Mouse (Mus musculus) megakaryocyte, adult 5-6 weeks (primary cell): ENCODE data around the gene Dnah6. TPM values are rescaled to one million over a fixed set of nuclear protein-coding genes. Genes with fewer than 3 reads are reported as not detected.

Experiments
- ATAC-seq: 2 replicates; pipeline ENCODE4 v1.8.0; 2016; ENCODE audit warnings: mild to moderate bottlenecking, inconsistent platforms; ENCODE audit not compliant: poor library complexity, severe bottlenecking
- total RNA-seq, 2 experiments: library from RNA; stranded (forward) in 1 of 2; stranded (reverse) in 1 of 2; fragments of 153-499, 151-499 nt in 1 of 2; fragments of 221-1000, 200-1000 nt in 1 of 2; gene quantifications; 2 replicates each; pipeline versions ENCODE4 v1.2.3 to v1.2.4; 2015 to 2017

The Dnah6 gene
- total RNA-seq, 2 experiments from 2014 or later = 0.11 to 0.44 TPM

DNA sequence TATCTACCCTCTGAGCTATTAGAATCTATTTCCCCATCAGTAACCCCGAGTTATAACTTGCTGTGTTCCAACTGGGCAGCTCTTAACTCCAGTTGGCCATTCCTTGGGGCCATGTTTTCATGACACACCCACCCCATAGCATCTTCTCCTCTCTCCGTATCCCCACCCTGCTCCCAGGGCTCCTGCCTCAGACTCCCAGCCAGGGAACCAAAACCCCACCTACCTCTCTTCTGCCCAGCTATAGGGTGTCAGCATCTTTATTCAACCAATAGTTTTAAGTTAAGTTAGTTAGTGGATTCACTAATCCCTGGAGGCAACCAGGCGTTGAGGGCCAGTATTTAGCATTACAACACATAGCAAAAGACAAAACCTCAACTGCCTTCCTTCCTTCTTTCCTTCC, 7.4 kb upstream of the Dnah6 start:
- ATAC-seq = no peak

- peak; percentile 82; the same call in 1 of the 2 replicates for ATAC-seq
These were observed 7.0 kb upstream of the Dnah6 start for GRCm38 (mm10) chr6:73228408-73228807.

DNA sequence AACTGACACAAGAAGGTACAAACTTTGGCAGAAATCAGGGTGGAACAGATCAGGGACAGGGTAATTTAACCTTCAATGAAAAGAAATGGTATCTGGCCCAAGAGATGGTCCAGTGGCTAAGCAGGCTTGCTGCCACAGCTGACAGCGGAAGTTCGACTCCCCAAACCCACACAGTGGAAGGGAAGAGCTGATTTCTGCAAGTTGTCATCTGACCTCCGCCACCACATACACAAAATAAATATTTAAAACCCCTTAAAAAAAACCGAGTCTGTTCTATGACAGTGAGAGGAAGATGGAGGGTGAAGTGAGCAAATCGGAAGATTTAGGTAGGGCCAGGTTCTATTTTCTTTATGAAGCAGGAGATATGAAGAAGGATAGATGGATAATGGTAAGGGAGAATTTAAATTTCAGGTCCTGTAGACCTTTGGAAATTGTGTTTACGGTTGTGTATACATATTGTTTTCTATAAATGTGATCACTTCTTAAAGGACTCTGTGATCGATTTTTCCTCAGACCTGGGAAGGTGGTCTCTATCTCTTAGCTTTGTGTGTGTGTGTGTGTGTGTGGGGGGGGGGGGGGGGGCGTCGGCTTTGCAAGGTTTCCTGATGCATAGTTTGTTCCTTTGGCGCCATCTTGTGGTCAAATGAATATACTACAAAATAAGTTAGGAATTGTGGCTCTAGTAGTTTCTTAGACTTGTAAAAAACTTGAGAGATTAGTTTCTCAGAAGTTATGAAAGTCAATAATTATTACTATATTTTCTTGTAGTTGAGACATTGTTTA, 6.1 kb upstream of the Dnah6 start:
- ATAC-seq = no peak

- no peak for ATAC-seq
These were observed 1.5 kb upstream of the Dnah6 start for GRCm38 (mm10) chr6:73222841-73223526.

DNA sequence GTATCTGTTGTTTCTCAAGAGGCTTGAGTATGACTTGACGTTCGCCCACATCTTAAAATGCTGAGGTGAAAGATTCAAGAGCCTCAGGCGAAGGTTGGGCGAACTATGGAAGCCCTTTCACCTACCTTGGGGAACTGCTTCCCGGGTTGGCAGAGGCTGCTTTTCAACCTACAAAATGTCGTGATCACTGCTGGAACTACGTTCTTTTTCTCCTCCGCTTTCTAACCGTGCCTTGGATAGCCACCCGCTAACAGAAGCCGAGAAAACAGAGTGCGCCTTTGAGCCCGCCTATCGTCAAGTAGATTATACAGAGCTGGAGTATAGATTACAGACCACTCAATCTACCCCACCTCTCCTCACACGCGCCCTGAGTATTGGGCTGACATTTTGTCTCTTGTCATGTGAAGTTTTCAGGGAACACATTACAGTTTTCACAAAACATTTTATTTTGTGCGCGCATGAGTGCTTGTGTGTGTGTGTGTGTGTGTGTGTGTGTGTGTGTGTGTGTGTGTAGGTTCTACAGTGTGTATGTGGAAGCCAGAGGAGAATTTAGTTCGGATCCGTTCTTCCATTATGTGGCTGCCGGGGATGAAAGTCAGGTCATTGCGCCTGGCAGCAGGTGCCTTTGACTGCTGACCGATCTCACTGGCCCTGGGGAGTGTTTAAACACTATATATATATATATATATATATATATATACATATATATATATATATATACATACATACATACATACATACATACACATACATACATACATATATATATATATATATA, 696 bp upstream of the Dnah6 start:
- peak; percentile 55; the same call in 1 of the 2 replicates for ATAC-seq

GRCm38 (mm10) chr6:73211602-73212001, 9.8 kb downstream of the Dnah6 start:
- no peak for ATAC-seq

DNA sequence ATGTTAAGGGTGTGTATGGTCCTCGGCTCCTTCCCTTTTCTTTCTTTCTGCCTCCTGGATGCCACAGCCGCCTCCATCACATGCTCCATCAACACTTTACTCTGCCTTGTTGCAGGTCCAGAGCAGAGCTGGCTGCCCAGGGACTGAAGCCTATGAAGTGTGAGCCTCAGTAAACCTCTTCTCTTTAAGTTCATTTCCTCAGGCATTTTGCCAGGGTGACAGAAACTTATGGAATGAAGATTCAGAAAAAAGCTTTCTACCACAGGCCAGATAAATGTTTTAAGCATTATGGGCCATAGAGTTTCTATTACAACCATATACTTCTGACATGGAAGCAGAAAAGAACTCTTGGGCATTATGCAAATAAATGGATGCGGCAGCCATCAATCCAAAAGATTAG, 10.4 kb downstream of the Dnah6 start:
- ATAC-seq = peak; percentile 28; the same call in 1 of the 2 replicates

GRCm38 (mm10) chr6:73210445-73210972, 10.9 kb downstream of the Dnah6 start:
- peak; percentile 98 for ATAC-seq

- ATAC-seq = no peak
These were observed 11.9 kb downstream of the Dnah6 start for GRCm38 (mm10) chr6:73209598-73209997.

DNA sequence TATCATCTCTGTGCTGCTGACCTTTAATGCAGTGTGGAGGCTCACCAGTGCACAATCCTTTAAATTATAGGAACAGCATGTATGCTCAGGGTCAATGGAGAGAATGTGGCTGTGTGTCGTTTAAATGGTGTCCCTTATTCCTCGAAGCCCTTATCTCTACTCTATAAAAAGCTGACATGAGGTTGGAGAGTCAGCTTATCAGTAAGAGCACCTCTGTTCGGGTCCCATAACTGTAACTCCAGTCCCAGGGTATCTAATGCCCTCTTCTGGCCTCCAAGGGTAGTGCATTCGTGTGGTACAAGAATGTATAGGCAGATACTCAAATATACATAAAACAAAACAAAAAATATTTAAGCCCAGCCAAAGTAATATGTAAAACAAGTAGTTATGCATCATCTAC, 16.5 kb downstream of the Dnah6 start:
- ATAC-seq = no peak

DNA sequence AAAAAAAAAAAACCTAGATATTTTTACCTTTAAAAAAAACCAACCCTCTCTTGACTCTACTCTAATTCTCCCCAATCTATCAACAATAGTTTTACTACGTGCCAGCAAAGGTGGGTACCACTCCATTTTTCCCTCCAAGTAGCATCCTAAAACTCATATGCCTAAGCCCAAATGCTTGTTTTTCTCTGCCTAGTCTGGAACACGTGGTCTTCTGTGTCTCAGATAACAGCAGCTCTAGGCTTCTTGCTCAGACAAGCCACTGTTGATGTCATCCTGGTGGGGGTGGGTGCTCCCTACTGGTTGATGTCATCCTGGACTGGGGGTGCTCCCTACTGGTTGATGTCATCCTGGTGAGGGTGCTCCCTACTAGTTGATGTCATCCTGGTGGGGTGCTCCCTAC, 17.7 kb downstream of the Dnah6 start:
- ATAC-seq = no peak

DNA sequence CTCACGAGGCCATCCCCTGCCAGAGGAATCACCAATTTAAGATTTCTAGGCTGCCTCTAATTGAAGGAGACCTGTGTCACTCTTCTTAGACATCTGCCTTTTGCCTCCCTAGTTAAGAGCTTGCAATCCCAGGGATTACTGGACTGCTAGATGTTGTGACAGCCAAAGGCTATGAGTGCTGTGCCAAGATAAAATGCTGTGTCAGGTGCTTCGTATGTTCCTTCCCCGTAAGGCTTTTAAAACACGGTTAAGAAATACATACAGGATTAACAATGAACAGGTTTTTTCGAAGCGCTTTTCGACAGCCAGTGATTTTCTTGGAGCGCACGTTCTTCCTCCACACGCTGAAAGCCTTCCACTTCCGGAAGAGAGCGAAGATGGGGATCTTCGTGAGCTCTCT, 26.2 kb downstream of the Dnah6 start:
- ATAC-seq = no peak

DNA sequence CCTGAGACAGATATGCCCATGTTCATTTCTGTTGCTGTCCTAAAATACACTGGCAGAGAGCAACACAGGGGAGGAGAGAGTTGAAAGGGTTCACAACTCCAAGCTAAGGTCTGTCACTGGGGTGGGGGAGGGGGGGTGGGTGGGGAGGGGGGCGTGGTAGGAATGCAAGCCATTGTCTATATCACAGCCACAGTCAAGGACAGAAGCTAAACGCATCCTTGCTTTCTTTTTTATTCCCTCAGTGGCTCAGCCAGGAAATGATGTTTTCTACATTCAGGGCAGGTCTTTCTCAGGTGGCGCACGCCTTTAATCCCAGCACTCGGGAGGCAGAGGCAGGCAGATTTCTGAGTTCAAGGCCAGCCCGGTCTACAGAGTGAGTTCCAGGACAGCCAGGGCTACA, 30.7 kb downstream of the Dnah6 start:
- no peak for ATAC-seq

GRCm38 (mm10) chr6:73184276-73184675, 37.2 kb downstream of the Dnah6 start:
- no peak for ATAC-seq

DNA sequence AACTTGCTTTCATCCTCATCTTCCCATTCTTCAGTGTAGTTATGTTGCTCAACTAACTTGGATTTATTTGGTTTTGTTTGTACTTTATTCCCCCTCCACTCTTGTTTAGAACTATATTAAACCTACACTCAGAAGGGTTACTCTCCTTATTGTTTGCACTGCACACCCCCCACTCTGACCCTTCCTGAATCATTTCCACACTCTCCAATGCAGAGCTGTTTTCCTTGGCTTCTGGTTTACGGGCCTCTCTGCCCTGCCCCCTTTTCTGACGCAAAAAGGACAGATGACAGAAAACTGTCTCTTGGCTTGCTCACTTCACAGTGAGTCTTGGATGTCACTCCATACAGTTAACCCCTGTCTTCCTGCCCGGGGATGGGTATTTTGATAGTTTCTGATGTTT, 38.5 kb downstream of the Dnah6 start:
- no peak for ATAC-seq

DNA sequence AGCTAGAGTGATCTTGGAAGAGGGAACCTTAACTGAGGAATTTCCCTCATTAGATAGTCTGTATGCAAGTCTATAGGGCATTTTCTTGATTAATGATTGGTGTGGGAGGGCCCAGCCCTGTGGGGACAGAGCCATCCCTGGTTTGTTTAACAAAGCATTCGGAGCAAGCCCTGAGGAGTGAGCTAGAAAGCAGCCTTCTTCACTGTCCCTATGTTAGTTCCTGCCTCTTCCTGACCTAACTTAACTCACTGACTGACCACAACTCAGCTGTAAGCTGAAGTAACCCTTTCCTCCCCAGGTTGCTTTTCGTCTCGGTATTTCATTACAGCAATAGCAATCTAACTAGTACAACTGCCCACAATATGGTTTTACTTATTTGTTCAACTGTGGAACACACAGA, 39.0 kb downstream of the Dnah6 start:
- no peak for ATAC-seq

DNA sequence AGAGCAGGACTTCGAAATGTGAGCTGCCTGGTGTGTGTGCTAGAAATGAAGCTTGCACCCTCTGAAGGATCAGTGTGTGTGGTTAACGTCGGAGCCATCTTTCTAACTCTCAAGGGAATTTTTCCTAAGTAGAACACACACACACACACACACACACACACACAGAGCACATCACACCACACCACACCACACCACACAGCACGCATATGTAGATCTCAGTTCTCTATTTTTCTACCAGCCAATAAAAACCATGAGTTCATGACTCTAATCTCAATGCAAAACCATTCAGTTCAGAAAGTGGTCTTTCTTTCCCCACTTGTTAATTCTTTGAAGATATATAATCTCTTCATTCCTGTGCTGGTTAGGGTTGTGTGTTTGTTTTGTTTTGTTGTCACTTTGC, 39.4 kb downstream of the Dnah6 start:
- ATAC-seq = no peak

- no peak for ATAC-seq
These were observed 46.3 kb downstream of the Dnah6 start for GRCm38 (mm10) chr6:73175156-73175555.

- no peak for ATAC-seq
These were observed 54.2 kb downstream of the Dnah6 start for GRCm38 (mm10) chr6:73167230-73167629.

DNA sequence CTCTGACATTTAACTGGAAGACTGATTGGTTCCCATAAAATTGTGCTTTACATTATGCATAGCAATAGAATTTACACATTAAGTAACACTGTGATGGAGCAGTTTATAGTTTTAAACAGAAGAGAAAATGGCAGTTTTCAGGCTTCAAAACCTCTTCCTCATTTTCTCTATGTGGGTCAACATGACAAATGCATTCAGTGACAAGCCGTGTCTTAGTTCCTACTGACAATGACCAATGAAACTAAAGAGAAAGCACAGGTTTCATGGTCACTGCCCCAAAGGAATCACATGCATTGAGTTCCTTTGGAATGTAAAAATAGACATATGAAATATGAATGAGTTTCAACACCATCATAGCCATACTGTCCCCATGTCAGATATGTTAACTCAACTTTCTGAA, 58.5 kb downstream of the Dnah6 start:
- peak; percentile 38; the same call in 1 of the 2 replicates for ATAC-seq

DNA sequence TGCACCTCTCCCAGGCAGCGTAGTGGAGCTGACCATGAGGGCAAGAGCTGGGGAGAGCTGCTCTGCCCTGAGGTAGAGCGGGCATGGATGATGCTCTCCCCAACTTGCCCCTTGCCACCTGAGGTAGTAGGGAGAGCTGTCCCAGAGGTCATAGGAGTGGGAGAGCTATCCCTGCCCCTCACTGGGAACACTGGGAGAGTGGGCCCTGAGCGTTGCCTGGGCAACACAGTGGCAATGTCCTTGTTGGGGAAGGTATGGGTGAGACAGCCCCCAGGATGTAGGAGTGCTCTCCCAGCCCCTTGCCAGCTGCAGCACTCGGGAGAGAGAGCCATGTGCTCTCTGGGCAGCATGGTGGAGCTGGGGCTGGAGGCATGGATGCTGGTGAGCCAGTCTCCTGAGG, 60.1 kb downstream of the Dnah6 start:
- ATAC-seq = no peak
